Mouse (Mus musculus) E14TG2a.4 (cell line): Measurements from ENCODE around the gene Zfp112.

Experiments
- H3K27me3 ChIP-seq: 2 replicates; pipeline ENCODE4 v1.6.1; 2014; ENCODE audit warnings: low read length, control low read depth; ENCODE audit not compliant: insufficient read depth
- H3K36me3 ChIP-seq: 2 replicates; pipeline ENCODE4 v1.6.1; 2014; ENCODE audit warnings: low read length, control low read depth; ENCODE audit not compliant: insufficient read depth
- H3K4me1 ChIP-seq: replicated peaks from 2 replicates; pipeline ENCODE4 v1.6.1; 2014; ENCODE audit warnings: low read depth, low read length, control low read depth
- H3K4me3 ChIP-seq: replicated peaks from 2 replicates; pipeline ENCODE4 v1.5.1; 2014; ENCODE audit warnings: mild to moderate bottlenecking, low read length
- H3K9me3 ChIP-seq: 2 replicates; pipeline ENCODE4 v1.6.1; 2014; ENCODE audit warnings: low read length, control low read depth
- CTCF ChIP-seq: conservative IDR thresholded peaks from 2 replicates; pipeline ENCODE4 v1.5.1; 2014; ENCODE audit warnings: low read length
- NANOG ChIP-seq: IDR thresholded peaks from 2 replicates; pipeline ENCODE4 v1.6.1; 2014; ENCODE audit warnings: borderline replicate concordance, low read length, mixed read lengths
- POU5F1 ChIP-seq: IDR thresholded peaks from 2 replicates; pipeline ENCODE4 v1.6.1; 2014; ENCODE audit warnings: low read length, borderline replicate concordance

Zfp112 gene

GRCm38 (mm10) chr7:24174618-24175336, 62.7 kb downstream of the Zfp112 start, which contains the start of gene Zfp114:
TSS of gene Zfp114 (plus strand) at chr7:24175060.
- Histone ChIP-seq H3K36me3 (no peaks in the 10 kb centered on the region), H3K27me3 (no peaks in the 10 kb centered on the region), H3K4me3 (peak within 1 kb of the TSS; percentile 81), H3K9me3 (no peaks in the 10 kb centered on the region), H3K4me1 (peaks cover 9% of the 10 kb centered on the region)
- TF ChIP-seq CTCF: no peak
- TF ChIP-seq NANOG: no peak
- TF ChIP-seq POU5F1: no peak

GRCm38 (mm10) chr7:24175337-24175711, 63.2 kb downstream of the Zfp112 start:
- Histone ChIP-seq H3K36me3 (no peaks in the 10 kb centered on the region), H3K27me3 (no peaks in the 10 kb centered on the region), H3K4me3 (peak overlapping the region; percentile 81), H3K4me1 (peaks cover 9% of the 10 kb centered on the region), H3K9me3 (no peaks in the 10 kb centered on the region)
- TF ChIP-seq POU5F1 (no peak), CTCF (no peak), NANOG (no peak)
